Mouse (Mus musculus) megakaryocyte, embryonic 14.5 days (primary cell): ENCODE measurements around the gene Olfr165.

Experiments used
- FLI1 ChIP-seq: IDR thresholded peaks from 2 replicates; pipeline ENCODE4 v1.6.1; 2012; ENCODE audit warnings: low read length, inconsistent platforms, mixed read lengths
- GATA1 ChIP-seq: IDR thresholded peaks from 3 replicates; pipeline ENCODE4 v1.6.1; 2012; ENCODE audit warnings: mixed read lengths, low read length, inconsistent platforms, borderline replicate concordance

DNA sequence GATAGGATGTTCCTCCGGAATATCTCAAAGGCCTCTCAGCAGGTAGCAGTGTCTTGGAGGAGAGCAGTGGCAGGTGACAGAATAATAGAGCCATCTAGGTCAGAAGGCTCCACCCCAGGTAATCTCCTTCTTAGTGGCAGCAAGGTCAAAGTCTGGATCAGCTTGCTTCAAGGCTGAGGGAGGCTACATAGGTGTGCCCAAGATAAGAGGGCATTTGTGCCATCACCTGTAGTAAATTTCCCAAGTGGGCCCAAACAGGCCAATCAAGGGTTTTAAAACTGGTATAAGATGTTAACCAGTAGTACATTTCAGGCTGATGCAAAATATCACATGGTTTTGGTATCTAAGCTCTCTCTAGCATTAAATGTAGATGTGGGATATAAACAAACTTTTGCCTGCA, 41.4 kb upstream of the Olfr165 start:
- TF ChIP-seq FLI1, result no peak
- TF ChIP-seq GATA1, result no peak
